Mouse (Mus musculus) ES-E14 (cell line): ENCODE results near the gene Gria4.

Experiments
- CHD2 ChIP-seq: IDR thresholded peaks from 2 replicates; pipeline ENCODE4 v1.6.1; 2014; ENCODE audit warnings: mild to moderate bottlenecking, low read depth, low read length, inconsistent platforms
- HCFC1 ChIP-seq: IDR thresholded peaks from 2 replicates; pipeline ENCODE4 v1.6.1; 2012; ENCODE audit warnings: low read length, inconsistent platforms, borderline replicate concordance; ENCODE audit not compliant: insufficient read depth
- MAFK ChIP-seq: IDR thresholded peaks from 2 replicates; pipeline ENCODE4 v1.6.1; 2014; ENCODE audit warnings: mild to moderate bottlenecking, low read depth, low read length, inconsistent platforms; ENCODE audit not compliant: insufficient read depth
- ZC3H11A ChIP-seq: IDR thresholded peaks from 2 replicates; pipeline ENCODE4 v1.6.1; 2012; ENCODE audit warnings: low read depth, mild to moderate bottlenecking, inconsistent platforms, low read length, borderline replicate concordance
- ZNF384 ChIP-seq: IDR thresholded peaks from 2 replicates; pipeline ENCODE4 v1.6.1; 2012; ENCODE audit warnings: low read depth, low read length, inconsistent platforms

DNA sequence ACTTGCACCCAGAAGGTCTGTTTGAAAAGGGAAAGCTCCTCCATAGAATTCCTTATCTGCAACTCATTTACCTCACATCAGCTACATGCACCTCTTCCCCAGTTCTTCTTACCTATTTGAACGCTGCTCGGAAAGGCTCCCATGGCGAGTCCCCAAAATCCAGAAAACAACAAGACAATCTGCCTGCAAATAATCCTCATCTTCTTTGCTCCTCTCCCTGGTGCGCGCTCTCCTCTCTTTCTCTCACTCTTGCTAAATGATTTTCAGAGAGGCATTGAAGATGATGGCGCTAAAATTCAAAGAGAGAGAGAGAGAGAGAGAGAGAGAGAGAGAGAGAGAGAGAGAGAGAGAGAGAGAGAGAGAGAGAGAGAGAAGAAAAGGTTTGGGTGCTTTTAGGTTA is 959 bp downstream of the Gria4 start:
- TF ChIP-seq MAFK (no peak), CHD2 (no peak), ZNF384 (no peak), HCFC1 (no peak), ZC3H11A (no peak)
